Mouse (Mus musculus) testis, adult 2 months (tissue): Measurements from ENCODE around the gene Olfr103.

ENCODE experiments used
- CTCF ChIP-seq: fragments of 200-500 bp; IDR thresholded peaks from 2 replicates; pipeline ENCODE4 v1.5.1; 2012; ENCODE audit warnings: low read depth, mild to moderate bottlenecking, inconsistent platforms, low read length, moderate library complexity; ENCODE audit not compliant: control insufficient read depth, insufficient read depth, insufficient replicate concordance
- POLR2A ChIP-seq: fragments of 200-500 bp; IDR thresholded peaks from 2 replicates; pipeline ENCODE4 v1.6.1; 2012; ENCODE audit warnings: low read depth, mild to moderate bottlenecking, inconsistent platforms, low read length, moderate library complexity; ENCODE audit not compliant: control insufficient read depth

DNA sequence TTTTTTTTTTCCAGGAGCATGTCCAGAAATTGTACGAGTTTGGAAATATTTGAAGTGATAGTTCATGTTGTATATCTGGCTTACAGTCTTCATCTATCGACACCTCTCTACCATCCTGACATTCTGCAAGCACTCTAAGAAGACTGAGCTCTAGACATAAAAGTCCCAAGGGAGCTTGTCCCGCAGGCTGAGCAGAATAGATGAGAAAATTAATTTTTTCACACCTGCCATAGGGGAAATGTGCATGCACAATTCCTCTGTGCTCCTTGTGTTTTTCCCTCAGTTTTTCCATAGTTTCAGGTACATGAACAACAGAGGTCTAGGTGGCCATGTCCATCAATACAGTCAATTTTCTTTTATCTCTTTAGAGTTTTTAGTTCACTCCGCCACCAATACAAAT, 35.3 kb downstream of the Olfr103 start, which contains the start of gene Olfr101:
- TF ChIP-seq POLR2A (no peak), CTCF (no peak)
